Mouse (Mus musculus) liver, postnatal 0 days (tissue): ENCODE results near the gene Zfp536.

Experiments
- CTCF ChIP-seq: sonication (generic); IDR thresholded peaks from 2 replicates; pipeline ENCODE4 v1.5.1; 2016; ENCODE audit warnings: antibody characterized with exemption, low read depth
- EP300 ChIP-seq: IDR thresholded peaks from 2 replicates; pipeline ENCODE4 v1.6.1; 2016; ENCODE audit warnings: antibody characterized with exemption, low read depth, mild to moderate bottlenecking

DNA sequence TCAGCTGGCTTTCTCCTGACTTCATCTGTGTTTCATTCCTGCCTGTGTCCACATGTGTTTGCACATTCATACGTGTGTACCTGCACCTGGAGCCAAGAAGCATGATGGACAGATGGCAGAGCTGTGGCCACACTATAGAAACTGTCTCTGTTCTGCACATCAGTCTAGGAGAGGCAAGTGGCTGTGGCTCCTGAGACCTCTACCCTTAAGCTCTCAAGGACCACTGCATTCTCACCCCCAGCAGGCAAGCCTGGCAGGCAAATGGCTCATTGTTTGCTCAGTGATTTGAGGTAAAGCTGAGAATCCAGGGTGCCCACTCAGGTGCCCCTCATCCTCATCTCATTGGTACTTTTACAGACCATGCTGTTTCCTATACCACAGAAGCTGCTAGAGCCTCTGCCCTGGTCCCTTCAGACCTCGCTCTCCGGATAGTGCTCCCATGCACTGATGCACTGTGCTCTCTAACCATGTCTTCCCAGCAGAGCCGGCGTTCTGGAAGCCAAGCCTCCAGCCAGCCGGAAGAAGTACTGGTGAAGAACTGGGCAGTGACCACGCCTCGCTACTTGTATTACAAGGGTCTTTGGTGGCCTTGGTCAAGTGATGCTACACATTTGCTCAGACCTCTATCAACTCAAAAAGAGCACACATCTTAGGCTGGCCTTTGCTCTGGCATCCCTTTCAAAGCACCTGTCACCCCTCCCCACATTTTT, 45.3 kb upstream of the Zfp536 start:
- no peak for TF ChIP-seq CTCF
- no peak for TF ChIP-seq EP300
